Mouse (Mus musculus) macrophage (primary cell): ENCODE measurements around the gene Col4a4. TPM values are rescaled to one million over a fixed set of nuclear protein-coding genes. Genes with fewer than 3 reads are reported as not detected.

Experiments used
- H3K27ac ChIP-seq: fragments of 350-480 bp; formaldehyde crosslinking; 2 replicates; pipeline ENCODE4 v1.9.0; 2021
- H3K36me3 ChIP-seq: fragments of 350-480 bp; formaldehyde crosslinking; 2 replicates; pipeline ENCODE4 v1.9.0; 2021; ENCODE audit errors: inconsistent target
- H3K4me3 ChIP-seq: fragments of 350-480 bp; formaldehyde crosslinking; 2 replicates; pipeline ENCODE4 v1.9.0; 2021; ENCODE audit errors: inconsistent target
- H3K79me2 ChIP-seq: fragments of 350-480 bp; formaldehyde crosslinking; 2 replicates; pipeline ENCODE4 v1.9.0; 2021; ENCODE audit errors: inconsistent target
- WGBS: methylation state at CpG from one replicate; pipeline ENCODE4 v1.1.7; 2026; ENCODE audit warnings: inconsistent platforms; ENCODE audit not compliant: missing documents; 5-methylcytosine and 5-hydroxymethylcytosine counted together
- polyA plus RNA-seq: library from polyadenylated mRNA; stranded (reverse); fragments of 250-400 nt; gene quantifications from 3 replicates; pipeline ENCODE4 v1.2.4, GENCODE M21; 2018; ENCODE audit warnings: inconsistent platforms
- total RNA-seq, 78 experiments: library from RNA; depleted of rRNA; stranded (reverse); fragments of 250-400 nt; gene quantifications; 1 replicate in 9 of 78; 2 replicates in 24 of 78; 3 replicates in 43 of 78; 4 replicates in 2 of 78; pipeline ENCODE4 v1.2.4; 2018; ENCODE audit warnings: inconsistent platforms in 56 of 78

Col4a4 gene
- not detected for total RNA-seq (2018; cell fraction: chromatin; rRNA removed)
- total RNA-seq (2018; cell fraction: cytosol; rRNA removed) = not detected
- total RNA-seq (2018; cell fraction: nucleus; rRNA removed) = not detected
- polyA plus RNA-seq = not detected in 3 replicates

DNA sequence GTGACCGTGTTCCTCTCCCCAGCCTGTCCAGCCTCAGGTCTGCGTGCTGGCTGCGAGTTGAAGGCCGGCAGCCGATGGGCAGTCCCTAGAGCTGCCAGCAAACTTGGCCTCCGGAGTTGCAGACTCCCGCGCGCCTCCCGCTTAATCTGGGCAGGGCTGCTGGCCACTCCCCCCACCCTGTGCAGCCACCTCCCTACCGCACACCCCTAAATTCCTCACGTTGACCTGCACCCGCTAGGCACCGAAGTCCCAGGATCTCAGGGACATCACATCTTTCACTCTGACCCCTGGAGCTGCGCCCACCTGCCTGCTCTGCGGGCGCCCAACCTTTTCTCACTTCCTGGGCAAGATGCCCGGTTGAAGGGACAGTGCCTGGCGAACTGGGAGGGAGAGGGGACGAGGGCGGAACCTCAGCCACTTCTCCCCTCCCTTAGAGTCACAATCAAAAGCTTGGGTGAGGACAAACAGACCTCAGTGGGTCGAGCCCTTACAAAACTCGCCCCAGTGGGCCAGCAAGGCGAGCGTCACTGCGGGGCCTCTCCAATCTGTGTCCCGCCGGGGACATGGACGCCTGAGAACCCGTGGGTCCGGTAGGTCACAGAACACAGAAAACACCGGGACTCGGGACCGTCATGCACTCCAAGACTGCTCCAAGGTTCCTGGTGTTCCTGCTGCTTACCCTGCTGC, at the start of gene Col4a4, which contains the start of gene Col4a3:
Col4a4 (minus strand) TSS at position 137 of the 687 bp plus-strand sequence.
Col4a3 (plus strand) TSS at position 209 of the 687 bp plus-strand sequence.
- Histone ChIP-seq H3K79me2 (no peaks in the 10 kb centered on the region), H3K27ac (no peak within 1 kb of the TSS), H3K36me3 (no peaks in the 10 kb centered on the region), H3K4me3 (no peak within 1 kb of the TSS)
- 6% methylated on average over 34 of the region's 34 CpGs for WGBS

DNA sequence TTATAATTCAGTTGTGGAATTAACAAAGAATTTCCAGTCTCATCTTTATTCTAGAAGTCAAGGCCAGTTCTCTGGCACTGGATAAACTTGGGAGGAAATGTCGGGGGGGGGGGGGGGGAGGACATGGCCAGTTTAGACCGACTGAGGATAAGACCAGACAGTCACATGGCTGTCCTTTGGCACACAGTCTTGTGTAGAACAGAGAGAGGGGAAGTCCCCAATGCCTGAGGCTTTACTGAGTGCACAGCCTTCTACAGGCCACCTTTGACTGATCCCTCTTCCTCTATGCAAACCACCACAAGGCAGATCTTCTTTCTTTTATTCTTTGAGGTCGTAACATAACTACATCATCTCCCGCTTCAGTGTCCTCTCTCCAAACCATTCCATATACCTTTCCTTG, 49.7 kb upstream of the Col4a4 start:
- no peaks in the 10 kb centered on the region for H3K36me3 ChIP-seq
- 75% methylated on average over 4 of the region's 4 CpGs for WGBS

GRCm38 (mm10) chr1:82635254-82635620, 48.6 kb upstream of the Col4a4 start:
- Histone ChIP-seq H3K79me2 (no peaks in the 10 kb centered on the region), H3K27ac (no peak overlapping the region), H3K4me3 (no peak overlapping the region), H3K36me3 (no peaks in the 10 kb centered on the region)
- WGBS = 90% methylated on average over 3 of the region's 9 CpGs

More for the DNA sequence above, 49.7 kb upstream of the Col4a4 start:
- Histone ChIP-seq H3K27ac (no peak overlapping the region), H3K4me3 (no peak overlapping the region), H3K79me2 (no peaks in the 10 kb centered on the region)

DNA sequence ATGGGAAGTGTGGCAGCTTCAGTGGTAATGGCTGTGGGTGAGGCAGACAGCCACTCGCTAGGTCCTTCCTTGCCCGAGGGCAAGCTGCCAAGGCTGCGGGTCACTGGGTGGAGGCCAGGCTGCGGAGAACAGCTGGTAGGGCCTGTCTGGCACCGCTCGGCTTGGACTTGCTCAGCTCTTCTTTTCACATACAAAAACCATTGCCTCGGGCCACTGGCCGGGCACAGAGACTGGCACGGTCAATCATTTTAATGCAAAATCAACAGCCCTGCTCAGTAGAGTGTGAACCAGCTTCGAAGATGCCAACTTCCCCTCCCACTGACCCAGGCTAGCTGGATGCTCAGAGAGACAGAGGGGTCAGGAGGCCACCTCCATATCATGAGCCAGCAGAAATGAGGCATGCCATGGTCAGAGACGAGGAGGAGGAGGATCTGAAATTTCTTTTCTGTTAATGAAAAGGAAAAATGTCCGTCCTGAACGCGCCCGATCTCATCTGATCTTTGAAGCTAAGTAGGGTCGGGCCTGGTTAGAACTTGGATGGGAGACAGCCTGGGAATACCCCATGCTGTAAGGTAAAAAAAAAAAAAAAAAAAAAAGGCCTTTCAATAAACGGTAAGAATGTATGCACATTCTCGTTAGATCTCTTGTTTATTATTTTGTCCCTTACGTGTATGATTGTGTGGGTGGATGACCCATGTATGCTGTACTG, 48.0 kb upstream of the Col4a4 start:
- H3K36me3 ChIP-seq = no peaks in the 10 kb centered on the region
- 81% methylated on average over 17 of the region's 19 CpGs for WGBS
- no peak overlapping the region for H3K27ac ChIP-seq
- H3K79me2 ChIP-seq = no peaks in the 10 kb centered on the region
- H3K4me3 ChIP-seq = no peak overlapping the region

GRCm38 (mm10) chr1:82631169-82631792, 44.6 kb upstream of the Col4a4 start:
- no peak overlapping the region for H3K27ac ChIP-seq
- H3K4me3 ChIP-seq = no peak overlapping the region
- WGBS = 77% methylated on average over 6 of the region's 6 CpGs
- no peaks in the 10 kb centered on the region for H3K79me2 ChIP-seq
- H3K36me3 ChIP-seq = no peaks in the 10 kb centered on the region

GRCm38 (mm10) chr1:82629495-82629894, 42.8 kb upstream of the Col4a4 start:
- H3K79me2 ChIP-seq = no peaks in the 10 kb centered on the region
- H3K4me3 ChIP-seq = no peak overlapping the region
- no peak overlapping the region for H3K27ac ChIP-seq
- no peaks in the 10 kb centered on the region for H3K36me3 ChIP-seq
- WGBS = 87% methylated on average over 5 of the region's 5 CpGs

DNA sequence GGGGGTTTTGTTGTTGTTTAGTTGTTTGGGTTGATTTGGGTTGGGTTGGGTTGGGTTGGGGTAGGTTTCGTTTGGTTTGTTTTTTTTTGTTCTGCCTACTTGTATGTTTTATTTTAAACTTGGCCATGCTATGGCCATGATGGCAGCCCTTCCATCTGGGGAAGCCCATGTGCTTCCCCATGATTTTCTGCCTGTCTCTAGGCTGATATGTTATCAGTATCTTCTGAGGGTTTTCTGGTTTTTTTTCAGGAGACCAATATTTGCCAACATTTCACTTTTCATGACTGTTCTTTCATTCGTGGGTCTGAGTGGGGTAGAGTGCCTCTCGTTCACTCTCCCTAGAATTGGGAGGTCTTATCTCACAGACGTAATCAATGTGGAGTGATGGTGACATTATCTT, 41.0 kb upstream of the Col4a4 start:
- Histone ChIP-seq H3K4me3 (no peak overlapping the region), H3K27ac (no peak overlapping the region), H3K79me2 (no peaks in the 10 kb centered on the region), H3K36me3 (no peaks in the 10 kb centered on the region)
- WGBS = 72% methylated on average over 4 of the region's 4 CpGs

GRCm38 (mm10) chr1:82625474-82625873, 38.8 kb upstream of the Col4a4 start:
- H3K36me3 ChIP-seq = no peaks in the 10 kb centered on the region
- 54% methylated on average over 2 of the region's 2 CpGs for WGBS
- H3K4me3 ChIP-seq = no peak overlapping the region
- no peak overlapping the region for H3K27ac ChIP-seq
- no peaks in the 10 kb centered on the region for H3K79me2 ChIP-seq

DNA sequence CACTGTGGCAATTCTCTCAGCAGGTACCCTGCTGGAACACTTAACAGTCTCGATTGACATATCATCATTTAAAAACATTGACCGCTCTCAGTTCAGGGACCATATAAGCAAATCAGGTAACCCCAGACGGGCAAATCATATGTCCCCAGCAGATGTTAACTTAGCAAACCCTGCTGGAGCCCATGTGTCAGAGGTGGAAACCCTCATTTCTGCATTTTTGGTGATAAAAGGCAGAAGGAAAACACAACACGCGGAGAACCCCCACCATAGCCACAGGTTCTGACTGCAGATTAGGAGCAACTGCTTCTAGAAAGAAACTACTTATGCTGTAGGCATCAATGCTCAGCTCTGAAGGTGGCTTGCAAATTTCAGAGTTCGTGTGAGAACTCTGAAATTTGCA, 38.3 kb upstream of the Col4a4 start:
- Histone ChIP-seq H3K27ac (no peak overlapping the region), H3K4me3 (no peak overlapping the region), H3K36me3 (no peaks in the 10 kb centered on the region), H3K79me2 (no peaks in the 10 kb centered on the region)
- 76% methylated on average over 6 of the region's 6 CpGs for WGBS

DNA sequence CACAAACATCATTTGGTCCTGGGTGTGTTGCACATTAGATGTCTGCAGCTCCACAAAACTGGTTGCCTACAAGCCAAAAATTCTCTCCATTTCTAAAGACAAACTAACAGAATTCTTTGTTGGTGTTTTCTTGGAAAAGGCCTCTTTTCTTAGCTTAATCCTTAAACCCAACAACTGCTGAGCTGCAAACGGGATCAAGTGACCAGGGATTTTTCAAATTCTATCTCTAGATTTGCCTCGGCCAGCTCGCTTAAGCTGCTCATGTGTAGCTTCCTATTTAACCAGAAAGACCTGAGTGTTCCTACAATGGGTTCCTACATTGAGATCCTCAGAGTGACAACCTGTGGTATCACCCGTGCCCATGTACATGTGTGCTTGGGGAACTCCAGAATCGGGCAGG, 33.3 kb upstream of the Col4a4 start:
- Histone ChIP-seq H3K36me3 (no peaks in the 10 kb centered on the region), H3K27ac (no peak overlapping the region), H3K79me2 (no peaks in the 10 kb centered on the region), H3K4me3 (no peak overlapping the region)
- WGBS = 84% methylated on average over 5 of the region's 5 CpGs

GRCm38 (mm10) chr1:82618592-82618991, 31.9 kb upstream of the Col4a4 start:
- H3K79me2 ChIP-seq = no peaks in the 10 kb centered on the region
- no peak overlapping the region for H3K27ac ChIP-seq
- no peaks in the 10 kb centered on the region for H3K36me3 ChIP-seq
- H3K4me3 ChIP-seq = no peak overlapping the region
- 74% methylated on average over 5 of the region's 5 CpGs for WGBS

DNA sequence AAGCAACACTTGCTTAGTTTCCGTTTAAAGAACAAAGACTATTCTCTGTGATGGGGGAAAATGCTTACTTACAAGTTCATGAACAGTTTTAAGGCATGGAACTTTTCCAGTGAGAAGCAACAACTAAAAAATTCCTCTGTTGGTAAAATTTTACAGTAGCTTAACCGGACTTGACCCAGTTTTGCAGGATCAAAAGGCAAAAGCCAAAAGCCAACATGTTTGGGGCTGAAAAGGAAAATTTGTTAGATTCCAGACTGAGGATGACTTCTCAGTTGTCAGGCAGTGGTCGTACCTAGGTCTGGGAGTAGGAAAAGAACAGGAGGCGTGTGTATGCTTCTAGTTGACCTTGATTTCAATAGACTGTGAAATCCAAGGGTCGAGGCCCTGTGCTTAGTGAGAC, 31.4 kb upstream of the Col4a4 start:
- WGBS = 77% methylated on average over 5 of the region's 5 CpGs
- Histone ChIP-seq H3K79me2 (no peaks in the 10 kb centered on the region), H3K4me3 (no peak overlapping the region), H3K27ac (no peak overlapping the region), H3K36me3 (no peaks in the 10 kb centered on the region)

DNA sequence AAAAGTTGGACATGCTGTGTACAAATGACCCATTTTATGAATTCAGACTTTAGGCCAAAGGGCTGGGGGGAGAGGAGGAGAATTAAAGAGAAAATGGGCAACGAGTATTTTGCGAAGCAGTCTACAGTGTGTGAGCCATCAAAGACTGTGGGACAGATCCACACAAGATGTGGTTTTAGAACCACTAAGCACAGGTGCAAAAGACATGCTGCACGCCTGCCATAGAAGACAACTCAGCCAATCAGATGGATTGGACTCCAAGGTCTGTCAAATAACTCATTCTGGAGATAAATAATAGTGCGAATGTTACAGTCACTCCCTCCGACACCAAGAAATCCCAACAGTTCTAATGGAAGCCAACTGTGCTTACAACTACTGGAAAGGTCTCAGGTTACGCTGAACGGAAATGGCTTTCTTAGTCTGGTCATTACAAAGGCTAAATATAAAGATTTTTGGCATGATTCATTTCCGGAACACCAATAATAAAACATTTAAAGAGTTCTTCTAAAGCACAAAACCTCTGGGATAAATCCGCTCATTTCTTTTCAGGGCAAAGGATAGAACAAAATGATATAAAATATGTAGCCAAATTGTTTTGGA, 25.5 kb upstream of the Col4a4 start:
- no peaks in the 10 kb centered on the region for H3K36me3 ChIP-seq
- 94% methylated on average over 9 of the region's 9 CpGs for WGBS
- H3K27ac ChIP-seq = no peak overlapping the region
- no peaks in the 10 kb centered on the region for H3K79me2 ChIP-seq
- no peak overlapping the region for H3K4me3 ChIP-seq

DNA sequence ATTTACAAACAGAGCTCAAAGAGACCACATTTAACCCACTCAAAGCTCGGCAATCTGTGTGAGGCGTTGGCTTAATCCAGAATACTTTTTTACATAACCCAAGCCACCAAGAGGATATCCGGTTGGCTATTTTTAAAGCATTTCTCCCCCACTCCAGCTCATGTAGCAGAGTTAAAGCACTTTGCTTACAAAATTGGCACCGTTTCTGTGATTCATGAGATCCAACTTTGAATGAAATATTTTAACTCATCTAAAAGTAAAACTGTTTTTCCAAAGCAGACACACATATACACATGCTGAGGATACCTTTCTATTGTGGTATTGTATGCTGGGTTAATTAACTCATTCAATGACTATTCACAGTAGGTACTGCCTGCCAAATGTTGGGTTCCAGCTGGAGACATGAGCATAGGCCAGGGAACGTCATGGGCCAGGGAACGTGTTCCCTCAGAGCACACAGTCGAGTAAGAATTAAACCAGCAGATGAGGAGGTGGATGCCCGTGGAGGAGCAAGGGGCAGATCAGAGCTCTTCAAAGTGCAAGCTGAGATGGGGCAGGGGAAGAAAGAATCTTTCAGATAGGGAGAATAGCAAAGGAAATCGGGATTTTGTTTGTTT, 22.1 kb upstream of the Col4a4 start:
- Histone ChIP-seq H3K36me3 (no peaks in the 10 kb centered on the region), H3K79me2 (no peaks in the 10 kb centered on the region), H3K4me3 (no peak overlapping the region), H3K27ac (no peak overlapping the region)
- 79% methylated on average over 9 of the region's 9 CpGs for WGBS
